Mouse (Mus musculus) effector memory CD4-positive, alpha-beta T cell, adult 5 months (primary cell): Measurements from ENCODE around the gene Mageb3. TPM values are rescaled to one million over a fixed set of nuclear protein-coding genes. Genes with fewer than 3 reads are reported as not detected.

Source experiments
- polyA plus RNA-seq: library from polyadenylated mRNA; unstranded; fragments of 100-300 nt; shearing (Covaris generic); gene quantifications from one replicate; pipeline ENCODE4 v1.2.1, GENCODE M21; 2017

Mageb3 gene
- not detected for polyA plus RNA-seq

GRCm38 (mm10) chr2:121955765-121956223, at the start of gene Mageb3, which contains the start of gene Ctdspl2:
Mageb3 (minus strand) TSS chr2:121956092.
Ctdspl2 (plus strand) TSS chr2:121956001.

Other genes starting within 250 kb of the Mageb3 start
- gene Frmd5, start 149.0 kb downstream of the Mageb3 start, polyA plus RNA-seq, result not detected
- 8.7 TPM for gene Casc4, start 89.1 kb downstream of the Mageb3 start, polyA plus RNA-seq
- gene Ctdspl2, start 91 bp downstream of the Mageb3 start, polyA plus RNA-seq, result 47.5 TPM
- gene Eif3j1, start 72.5 kb upstream of the Mageb3 start, polyA plus RNA-seq, result 19.2 TPM
- 14.4 TPM for gene Spg11, start 162.3 kb upstream of the Mageb3 start, polyA plus RNA-seq
- gene B2m, start 191.6 kb upstream of the Mageb3 start, polyA plus RNA-seq, result 8,303 TPM
- 0.21 TPM for gene Trim69, start 204.6 kb upstream of the Mageb3 start, polyA plus RNA-seq
- not detected for gene Patl2, start 230.1 kb upstream of the Mageb3 start, polyA plus RNA-seq
- not detected for gene Terb2, start 230.2 kb upstream of the Mageb3 start, polyA plus RNA-seq